Mouse (Mus musculus): ENCODE measurements around the gene Gucy1b2.

DNA sequence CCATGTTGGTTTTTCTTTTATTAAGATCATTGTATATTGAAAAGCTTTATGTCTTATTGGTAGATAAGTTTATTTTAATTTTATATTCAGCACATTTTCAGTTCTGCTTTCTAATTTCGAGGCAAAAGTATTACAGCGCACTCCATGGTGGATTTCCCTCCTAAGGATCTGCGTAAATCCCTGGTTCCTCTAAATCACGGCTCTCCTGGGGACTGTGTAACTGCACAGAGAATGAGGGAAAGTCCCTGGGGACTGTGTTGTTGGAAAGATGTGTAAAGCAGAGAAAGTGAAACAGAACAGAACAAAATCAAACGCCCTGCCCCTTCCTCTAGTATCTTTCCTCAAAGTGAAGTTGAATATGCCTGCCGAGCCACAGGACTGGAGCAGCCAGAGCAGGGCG lies 109.0 kb downstream of the Gucy1b2 start:
- TF ChIP-seq CTCF (IDR thresholded peaks at IDR 0.05; ENCODE audit: low read depth, low read length) (no peak), POLR2A (IDR thresholded peaks at IDR 0.05; ENCODE audit: extremely low read depth, insufficient read depth, low read length) (no peak)

Data from liver, adult 2 months (tissue).